ENCODE assay signal across 15 mouse cellular contexts in genomic region chr6:127540517-127540916, GRCm38 (mm10).
"Had no signal": no experiment of that assay in that cellular context is flagged by ENCODE, and none has a peak within 500 bp of the region (broad histone marks: within the 10 kb centered on the region; RNA-seq: fewer than 3 reads in every experiment).

No protein-coding gene starts in this region.

- H3K27me3 ChIP-seq: midbrain, embryonic 15.5 days; neural tube, embryonic 12.5 days had no signal

- H3K4me1 ChIP-seq: liver, embryonic 12.5 days; midbrain, embryonic 13.5 days; neural tube, embryonic 12.5 days; stomach, embryonic 15.5 days had no signal

- H3K27ac ChIP-seq: liver, embryonic 12.5 days; liver, embryonic 14.5 days; midbrain, embryonic 10.5 days; midbrain, embryonic 13.5 days; midbrain, embryonic 15.5 days; neural tube, embryonic 12.5 days; stomach, embryonic 15.5 days; stomach, postnatal 0 days had no signal

- H3K36me3 ChIP-seq: liver, embryonic 12.5 days; midbrain, embryonic 10.5 days; midbrain, embryonic 13.5 days; midbrain, embryonic 15.5 days; neural tube, embryonic 12.5 days; stomach, embryonic 15.5 days had no signal

- DNase-seq: lung, adult 18-20 months; lung, postnatal 14 days; lung, postnatal 4 days; right cerebral cortex, postnatal 14 days; thymus, adult 2 months; thymus, postnatal 25 days; thymus, postnatal 4 days had no signal

- ATAC-seq: liver, embryonic 12.5 days; midbrain, embryonic 13.5 days; midbrain, embryonic 15.5 days had no signal

- H3K9ac ChIP-seq: liver, embryonic 12.5 days; liver, embryonic 14.5 days; midbrain, embryonic 13.5 days; midbrain, embryonic 15.5 days; neural tube, embryonic 12.5 days; stomach, embryonic 15.5 days had no signal

- H3K9me3 ChIP-seq: liver, embryonic 12.5 days; midbrain, embryonic 10.5 days; midbrain, embryonic 13.5 days; midbrain, embryonic 15.5 days; neural tube, embryonic 12.5 days; stomach, embryonic 15.5 days had no signal

- H3K4me2 ChIP-seq: liver, embryonic 12.5 days; midbrain, embryonic 13.5 days; midbrain, embryonic 15.5 days; neural tube, embryonic 12.5 days; stomach, embryonic 15.5 days had no signal

- H3K4me3 ChIP-seq: liver, embryonic 12.5 days; midbrain, embryonic 10.5 days; midbrain, embryonic 13.5 days; midbrain, embryonic 15.5 days; neural tube, embryonic 12.5 days; stomach, embryonic 15.5 days had no signal
